Mouse (Mus musculus) forebrain, embryonic 15.5 days (tissue): ENCODE data around the gene Plxna4. TPM values are rescaled to one million over a fixed set of nuclear protein-coding genes. Genes with fewer than 3 reads are reported as not detected.

Experiments
- ATAC-seq: fragments of 200-750 bp; cut with Nextera tagmentation; replicated peaks from 2 replicates; pipeline ENCODE4 v1.8.0; 2017; ENCODE audit warnings: mild to moderate bottlenecking, moderate TSS enrichment, moderate library complexity
- H3K27ac ChIP-seq: fragments of 300-500 bp; sonication (generic); replicated peaks from 2 replicates; pipeline ENCODE4 v1.5.1; 2015; ENCODE audit warnings: mild to moderate bottlenecking, inconsistent platforms
- H3K27me3 ChIP-seq: fragments of 300-500 bp; sonication (generic); 2 replicates; pipeline ENCODE4 v1.6.1; 2015; ENCODE audit warnings: inconsistent platforms
- H3K36me3 ChIP-seq: fragments of 300-500 bp; sonication (generic); 2 replicates; pipeline ENCODE4 v1.6.1; 2015; ENCODE audit warnings: mild to moderate bottlenecking, inconsistent platforms
- H3K4me1 ChIP-seq: fragments of 300-500 bp; sonication (generic); 2 replicates; pipeline ENCODE4 v1.6.1; 2015; ENCODE audit warnings: inconsistent platforms
- H3K4me2 ChIP-seq: fragments of 300-500 bp; sonication (generic); replicated peaks from 2 replicates; pipeline ENCODE4 v1.6.1; 2015; ENCODE audit warnings: mild to moderate bottlenecking, inconsistent platforms
- H3K4me3 ChIP-seq: fragments of 300-500 bp; sonication (generic); 2 replicates; pipeline ENCODE4 v1.5.1; 2015; ENCODE audit warnings: mild to moderate bottlenecking, inconsistent platforms
- H3K9ac ChIP-seq: fragments of 300-500 bp; sonication (generic); replicated peaks from 2 replicates; pipeline ENCODE4 v1.6.1; 2015; ENCODE audit warnings: mild to moderate bottlenecking, inconsistent platforms
- H3K9me3 ChIP-seq: fragments of 300-500 bp; sonication (generic); 2 replicates; pipeline ENCODE4 v1.6.1; 2016; ENCODE audit warnings: inconsistent platforms
- WGBS: fragments of 180-500 bp; shearing (Covaris S2); methylation state at CpG from one replicate; pipeline ENCODE4 v1.1.7; 2015; ENCODE audit warnings: mixed read lengths; 5-methylcytosine and 5-hydroxymethylcytosine counted together
- polyA plus RNA-seq: library from polyadenylated mRNA; unstranded; fragments of >200 nt; fragmentation: Nextera tagmentation; extraction: Ambion mirVana; gene quantifications from 2 replicates; pipeline ENCODE4 v1.2.1, GENCODE M21; 2015

Gene Plxna4
- polyA plus RNA-seq, 1 experiment from 2014 or later, result 28.7 TPM

DNA sequence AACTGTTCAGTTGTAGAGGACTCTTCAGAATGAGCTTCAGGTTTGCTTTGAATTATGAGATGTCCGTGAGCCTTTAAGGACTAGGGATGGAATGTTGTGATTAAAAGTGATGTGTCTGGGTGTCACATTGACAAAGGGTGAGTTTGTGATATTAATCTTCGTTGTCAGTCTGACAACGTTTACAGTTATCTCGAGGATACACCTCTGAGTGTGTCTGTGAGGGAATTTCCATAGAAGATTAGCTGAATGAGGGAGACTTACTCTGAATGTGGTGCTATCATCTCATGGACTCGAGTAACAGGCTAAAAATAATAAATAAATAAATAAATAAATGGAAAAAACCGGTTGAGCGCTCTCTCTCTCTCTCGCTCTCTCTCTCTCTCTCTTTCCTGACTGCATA, 122.9 kb downstream of the Plxna4 start:
- 88% methylated on average over 8 of the region's 8 CpGs for WGBS
- Histone ChIP-seq H3K9ac (no peak overlapping the region), H3K9me3 (no peaks in the 10 kb centered on the region), H3K4me3 (no peak overlapping the region), H3K27me3 (no peaks in the 10 kb centered on the region), H3K27ac (no peak overlapping the region), H3K4me2 (no peak overlapping the region), H3K4me1 (peaks cover 25% of the 10 kb centered on the region), H3K36me3 (no peaks in the 10 kb centered on the region)
- no peak for ATAC-seq

DNA sequence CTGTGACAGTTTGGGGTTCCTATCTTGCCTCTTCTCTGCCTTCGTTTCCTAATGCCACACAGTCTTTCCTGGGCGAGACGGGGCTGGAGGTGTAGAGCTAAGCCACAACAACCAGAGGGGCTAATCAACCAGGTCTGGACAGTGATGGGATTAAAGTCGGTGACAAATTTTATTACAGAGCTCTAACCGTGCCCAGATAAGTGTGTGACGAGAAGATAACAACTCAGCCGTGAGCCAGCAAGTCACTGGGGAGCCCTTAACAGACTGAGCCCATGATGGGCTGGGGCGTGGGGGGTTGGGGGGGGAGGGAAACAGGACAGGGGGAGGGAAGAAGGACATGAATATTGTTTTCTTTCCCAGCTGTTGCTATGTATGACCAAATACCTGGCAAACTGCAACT, 123.4 kb downstream of the Plxna4 start:
- Histone ChIP-seq H3K9ac (no peak overlapping the region), H3K27me3 (no peaks in the 10 kb centered on the region), H3K4me3 (no peak overlapping the region), H3K4me1 (peaks cover 25% of the 10 kb centered on the region), H3K27ac (0 out of 2 replicates have a peak overlapping the region, but pooled peaks have one; percentile 13), H3K4me2 (no peak overlapping the region), H3K9me3 (no peaks in the 10 kb centered on the region), H3K36me3 (no peaks in the 10 kb centered on the region)
- ATAC-seq, result no peak
- WGBS, result 69% methylated on average over 8 of the region's 8 CpGs

DNA sequence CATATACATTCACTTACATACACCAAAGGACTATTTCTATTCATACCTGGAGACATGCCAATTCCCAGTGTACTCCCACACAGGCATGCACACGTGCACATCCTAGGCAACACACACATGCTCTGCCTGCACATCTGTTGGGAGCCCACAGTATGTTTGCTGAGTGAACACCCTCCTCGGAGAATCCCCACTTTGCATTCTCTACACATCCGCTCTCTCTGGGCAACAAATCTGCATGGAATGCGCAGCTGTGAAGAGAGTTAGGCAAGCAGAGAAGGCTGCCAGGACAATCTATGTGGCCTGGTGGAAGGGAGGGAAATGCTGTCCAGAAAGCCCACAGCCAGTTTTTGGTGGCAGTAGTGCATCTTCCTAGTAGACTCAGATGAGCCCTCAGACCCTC, 123.9 kb downstream of the Plxna4 start:
- no peak overlapping the region for H3K4me3 ChIP-seq
- H3K9me3 ChIP-seq, result no peaks in the 10 kb centered on the region
- 52% methylated on average over 4 of the region's 4 CpGs for WGBS
- peak; percentile 69 for ATAC-seq
- H3K9ac ChIP-seq, result no peak overlapping the region
- no peak overlapping the region for H3K27ac ChIP-seq
- no peaks in the 10 kb centered on the region for H3K27me3 ChIP-seq
- H3K36me3 ChIP-seq, result no peaks in the 10 kb centered on the region
- H3K4me2 ChIP-seq, result no peak overlapping the region
- H3K4me1 ChIP-seq, result peaks cover 25% of the 10 kb centered on the region

DNA sequence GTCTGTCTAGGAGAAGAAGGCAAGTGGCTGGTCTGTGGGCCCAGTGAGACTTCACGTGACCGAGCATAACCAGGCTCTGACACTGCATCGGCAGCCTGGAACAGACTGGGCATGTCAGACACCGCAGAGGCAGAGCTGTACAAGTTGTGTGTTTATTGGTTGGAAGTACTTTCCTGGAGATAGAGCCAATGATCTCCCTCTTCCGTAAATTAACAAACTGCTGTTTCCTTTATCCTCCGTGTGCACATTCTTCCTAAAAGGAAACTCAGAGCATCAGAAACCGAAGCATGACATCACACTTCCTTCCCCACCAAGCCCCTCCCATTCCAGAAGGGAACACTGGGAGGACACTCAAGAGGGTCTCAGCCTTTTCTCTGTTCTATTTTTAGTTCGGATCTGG, 127.6 kb downstream of the Plxna4 start:
- H3K36me3 ChIP-seq, result no peaks in the 10 kb centered on the region
- no peak overlapping the region for H3K4me3 ChIP-seq
- H3K27ac ChIP-seq, result no peak overlapping the region
- WGBS, result 91% methylated on average over 8 of the region's 8 CpGs
- peaks cover 9% of the 10 kb centered on the region for H3K4me1 ChIP-seq
- no peaks in the 10 kb centered on the region for H3K27me3 ChIP-seq
- no peak for ATAC-seq
- no peak overlapping the region for H3K4me2 ChIP-seq
- H3K9ac ChIP-seq, result no peak overlapping the region
- H3K9me3 ChIP-seq, result no peaks in the 10 kb centered on the region

DNA sequence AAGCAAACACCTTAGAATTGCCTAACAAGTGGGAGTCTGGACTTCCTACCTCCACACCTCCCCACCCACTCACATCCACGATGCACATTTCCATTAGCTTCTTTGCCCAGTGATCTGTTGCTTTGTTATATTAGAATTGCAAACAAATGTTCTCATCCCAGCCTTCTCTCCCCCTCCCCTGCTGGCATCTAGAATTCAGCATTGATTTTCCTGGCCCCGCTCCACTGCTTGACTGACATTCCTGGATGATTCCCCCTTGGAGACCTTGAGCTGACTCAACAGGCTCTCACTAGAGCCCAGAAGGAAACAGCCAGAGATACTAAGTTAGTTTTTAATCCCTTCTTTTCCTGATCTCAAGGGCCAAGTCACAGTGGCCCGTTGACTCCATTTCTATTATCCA, 131.4 kb downstream of the Plxna4 start:
- H3K4me3 ChIP-seq, result no peak overlapping the region
- H3K27me3 ChIP-seq, result no peaks in the 10 kb centered on the region
- no peak overlapping the region for H3K9ac ChIP-seq
- no peaks in the 10 kb centered on the region for H3K36me3 ChIP-seq
- no peaks in the 10 kb centered on the region for H3K4me1 ChIP-seq
- no peak overlapping the region for H3K4me2 ChIP-seq
- WGBS, result 71% methylated on average over 3 of the region's 3 CpGs
- ATAC-seq, result no peak
- H3K9me3 ChIP-seq, result no peaks in the 10 kb centered on the region
- H3K27ac ChIP-seq, result no peak overlapping the region

DNA sequence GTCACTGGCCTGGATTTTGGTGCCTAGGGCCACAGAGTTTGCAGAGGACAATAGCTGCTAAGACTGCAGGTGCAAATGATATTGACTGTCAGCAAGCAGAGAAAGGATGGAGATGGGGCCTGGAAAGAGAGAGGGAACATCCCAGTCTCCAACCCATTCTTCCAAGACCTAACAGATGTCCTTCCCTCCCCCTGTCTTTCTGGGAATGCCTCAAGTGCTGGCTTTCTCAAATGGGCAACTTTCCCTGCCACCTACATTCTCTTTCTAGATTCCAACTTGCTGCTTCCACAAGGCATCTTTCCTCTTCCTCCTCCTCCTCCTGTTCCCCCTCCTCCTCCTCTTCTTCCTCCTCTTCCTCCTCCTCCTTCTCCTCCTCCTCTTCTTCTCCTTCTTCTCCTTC, 136.1 kb downstream of the Plxna4 start:
- ATAC-seq, result no peak
- no peaks in the 10 kb centered on the region for H3K9me3 ChIP-seq
- H3K27ac ChIP-seq, result no peak overlapping the region
- 0 out of 2 replicates have a peak, but pooled peaks cover 4% of the 10 kb centered on the region for H3K4me1 ChIP-seq
- no peaks in the 10 kb centered on the region for H3K27me3 ChIP-seq
- H3K9ac ChIP-seq, result no peak overlapping the region
- no peaks in the 10 kb centered on the region for H3K36me3 ChIP-seq
- H3K4me2 ChIP-seq, result no peak overlapping the region
- no peak overlapping the region for H3K4me3 ChIP-seq

DNA sequence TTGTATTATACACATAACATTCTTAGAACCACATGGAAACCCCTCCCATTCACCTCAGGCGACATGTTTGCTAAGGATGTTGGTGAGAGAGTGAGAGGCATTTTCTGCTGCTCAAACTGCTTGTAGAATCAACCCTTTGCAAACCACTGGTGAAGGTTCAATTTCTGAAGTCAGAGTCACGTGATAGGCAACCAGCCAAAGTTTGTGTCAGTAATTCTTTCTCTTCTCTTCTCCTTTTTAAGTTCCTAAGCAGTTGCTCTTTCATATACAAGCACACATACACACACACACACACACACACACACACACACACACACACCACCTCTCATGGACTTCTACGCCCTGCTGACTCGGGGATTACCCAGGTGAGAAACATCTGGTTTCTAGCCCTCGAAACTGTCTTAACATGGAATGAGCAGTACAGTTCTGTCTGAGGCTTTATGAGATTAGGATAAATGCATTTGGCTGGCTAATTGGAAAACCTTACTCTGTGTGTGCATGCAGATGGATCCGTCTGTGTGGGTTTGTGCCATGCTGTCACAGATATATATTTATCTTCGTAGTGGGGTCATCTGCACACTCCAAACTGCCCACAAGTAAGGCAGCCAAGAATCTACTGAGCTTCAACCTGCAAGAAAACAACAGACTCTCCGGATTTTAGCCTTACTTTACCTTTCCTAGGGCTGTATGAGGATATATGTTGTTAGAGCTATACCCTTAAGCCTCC, 138.6 kb downstream of the Plxna4 start:
- Histone ChIP-seq H3K4me3 (no peak overlapping the region), H3K27ac (no peak overlapping the region), H3K36me3 (no peaks in the 10 kb centered on the region), H3K27me3 (no peaks in the 10 kb centered on the region), H3K9me3 (no peaks in the 10 kb centered on the region), H3K4me2 (no peak overlapping the region), H3K4me1 (peaks cover 14% of the 10 kb centered on the region), H3K9ac (no peak overlapping the region)
- no peak for ATAC-seq
- WGBS, result 85% methylated on average over 8 of the region's 8 CpGs

DNA sequence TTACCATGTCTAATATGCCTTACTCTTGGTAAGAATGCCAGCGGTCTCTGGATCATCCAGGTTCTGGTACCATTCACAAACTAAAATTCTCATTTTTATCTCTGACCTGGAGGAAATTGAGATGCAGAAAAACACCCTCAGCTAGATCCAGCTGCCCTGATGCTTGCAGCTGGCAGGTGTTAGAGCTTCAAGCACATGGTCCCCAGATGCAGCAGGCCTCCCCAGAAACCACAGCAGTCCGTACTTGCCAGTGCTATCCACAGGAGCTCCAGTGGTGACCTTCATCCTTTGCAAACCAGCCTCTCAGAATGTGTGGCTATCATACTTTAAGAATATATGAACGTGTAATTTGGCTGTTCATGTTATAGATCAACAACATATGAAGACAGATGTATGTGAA, 139.2 kb downstream of the Plxna4 start:
- H3K36me3 ChIP-seq, result no peaks in the 10 kb centered on the region
- H3K9ac ChIP-seq, result no peak overlapping the region
- H3K27ac ChIP-seq, result no peak overlapping the region
- no peaks in the 10 kb centered on the region for H3K27me3 ChIP-seq
- ATAC-seq, result no peak
- no peak overlapping the region for H3K4me3 ChIP-seq
- H3K4me2 ChIP-seq, result no peak overlapping the region
- peaks cover 17% of the 10 kb centered on the region for H3K4me1 ChIP-seq
- no peaks in the 10 kb centered on the region for H3K9me3 ChIP-seq
- 94% methylated on average over 3 of the region's 3 CpGs for WGBS

DNA sequence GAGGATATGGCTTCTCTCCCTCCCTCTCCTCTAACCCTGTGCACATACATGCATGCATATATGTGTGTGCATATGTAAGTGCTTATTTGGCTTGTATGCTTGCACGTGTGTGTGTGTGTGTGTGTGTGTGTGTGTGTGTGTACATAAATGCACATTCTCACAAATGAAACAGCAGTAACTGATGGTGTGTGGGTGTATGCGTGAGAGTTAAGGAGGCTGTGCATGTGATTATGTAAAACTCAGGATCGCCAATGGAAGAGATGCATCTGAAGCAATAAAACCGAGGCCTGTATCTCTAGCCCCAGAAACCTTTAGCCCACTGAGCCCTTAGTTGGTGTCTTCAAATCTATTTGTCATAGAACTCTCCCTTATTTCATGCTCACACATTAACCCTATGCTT, 141.7 kb downstream of the Plxna4 start:
- WGBS, result 83% methylated on average over 4 of the region's 4 CpGs
- Histone ChIP-seq H3K27ac (no peak overlapping the region), H3K9ac (no peak overlapping the region), H3K9me3 (no peaks in the 10 kb centered on the region), H3K27me3 (no peaks in the 10 kb centered on the region), H3K4me1 (peaks cover 17% of the 10 kb centered on the region), H3K4me2 (no peak overlapping the region), H3K4me3 (no peak overlapping the region), H3K36me3 (no peaks in the 10 kb centered on the region)
- no peak for ATAC-seq

DNA sequence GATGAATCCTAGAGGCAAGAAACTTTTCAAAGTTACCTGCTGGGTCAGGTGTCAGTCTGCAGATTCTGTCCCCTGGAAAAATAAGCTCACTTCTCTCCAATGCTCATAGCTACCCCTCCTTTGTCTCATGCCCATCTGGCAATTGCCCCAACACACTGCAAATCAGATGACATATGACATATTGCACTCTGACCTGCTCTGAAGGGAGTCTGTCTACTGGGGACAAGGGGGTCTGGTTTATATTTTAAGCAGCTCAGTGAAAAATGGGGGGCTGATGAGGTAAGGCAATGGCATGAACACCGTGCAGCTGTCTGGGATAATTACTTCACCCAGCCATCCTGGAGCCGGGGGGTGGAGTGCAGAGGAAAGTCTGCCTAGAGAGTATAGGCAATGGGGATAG, 142.7 kb downstream of the Plxna4 start:
- H3K27me3 ChIP-seq, result no peaks in the 10 kb centered on the region
- 70% methylated on average over 2 of the region's 2 CpGs for WGBS
- no peaks in the 10 kb centered on the region for H3K9me3 ChIP-seq
- H3K9ac ChIP-seq, result no peak overlapping the region
- no peak overlapping the region for H3K27ac ChIP-seq
- no peaks in the 10 kb centered on the region for H3K36me3 ChIP-seq
- no peak for ATAC-seq
- H3K4me2 ChIP-seq, result no peak overlapping the region
- H3K4me3 ChIP-seq, result no peak overlapping the region
- peaks cover 16% of the 10 kb centered on the region for H3K4me1 ChIP-seq

DNA sequence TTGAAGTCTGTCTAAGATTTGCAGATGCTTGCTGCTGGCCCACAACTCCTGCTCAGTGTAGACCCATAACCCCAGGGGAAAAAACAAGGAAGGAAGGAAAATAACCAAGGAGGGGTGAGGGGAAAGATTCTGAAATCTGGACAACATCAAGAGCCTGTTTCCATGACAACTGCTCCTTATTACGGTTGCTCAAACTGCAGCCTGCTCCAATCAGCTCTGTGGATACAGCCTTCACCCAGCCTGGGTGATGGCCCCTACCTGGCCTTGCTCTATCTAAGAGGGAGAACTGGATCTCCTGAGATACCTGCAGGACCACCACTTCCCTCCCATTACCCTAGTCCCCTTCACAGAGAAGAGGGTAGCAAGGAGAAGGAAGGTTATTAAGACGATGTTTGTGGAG, 143.6 kb downstream of the Plxna4 start:
- Histone ChIP-seq H3K27ac (no peak overlapping the region), H3K9ac (no peak overlapping the region), H3K4me3 (no peak overlapping the region), H3K9me3 (no peaks in the 10 kb centered on the region), H3K4me2 (no peak overlapping the region), H3K4me1 (peaks cover 13% of the 10 kb centered on the region), H3K36me3 (no peaks in the 10 kb centered on the region), H3K27me3 (no peaks in the 10 kb centered on the region)
- no peak; the same call in 1 of the 2 replicates for ATAC-seq
- 65% methylated on average over 2 of the region's 2 CpGs for WGBS

DNA sequence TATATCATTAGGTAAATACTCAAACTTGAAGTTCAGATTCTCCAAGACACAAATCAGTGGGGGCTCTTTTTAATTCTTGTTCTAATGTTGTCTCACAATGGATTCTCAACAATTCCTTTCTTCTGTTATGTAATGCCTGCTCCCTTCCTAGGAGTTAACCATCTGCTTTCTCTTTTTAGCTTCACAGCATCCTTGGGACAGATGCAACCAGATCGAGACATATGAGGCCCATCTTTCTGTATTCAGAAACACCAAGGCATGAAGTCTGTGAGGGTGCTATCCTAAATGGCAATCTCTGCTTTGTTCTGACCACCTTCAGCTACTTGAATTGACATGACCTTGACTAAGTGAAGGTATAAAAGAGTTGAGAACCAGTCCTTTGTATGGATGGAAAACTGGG, 144.3 kb downstream of the Plxna4 start:
- Histone ChIP-seq H3K4me2 (no peak overlapping the region), H3K9ac (no peak overlapping the region), H3K27me3 (no peaks in the 10 kb centered on the region), H3K4me1 (peaks cover 13% of the 10 kb centered on the region), H3K9me3 (no peaks in the 10 kb centered on the region), H3K36me3 (no peaks in the 10 kb centered on the region), H3K4me3 (no peak overlapping the region), H3K27ac (no peak overlapping the region)
- no peak for ATAC-seq
- 62% methylated on average over 1 of the region's 1 CpGs for WGBS

DNA sequence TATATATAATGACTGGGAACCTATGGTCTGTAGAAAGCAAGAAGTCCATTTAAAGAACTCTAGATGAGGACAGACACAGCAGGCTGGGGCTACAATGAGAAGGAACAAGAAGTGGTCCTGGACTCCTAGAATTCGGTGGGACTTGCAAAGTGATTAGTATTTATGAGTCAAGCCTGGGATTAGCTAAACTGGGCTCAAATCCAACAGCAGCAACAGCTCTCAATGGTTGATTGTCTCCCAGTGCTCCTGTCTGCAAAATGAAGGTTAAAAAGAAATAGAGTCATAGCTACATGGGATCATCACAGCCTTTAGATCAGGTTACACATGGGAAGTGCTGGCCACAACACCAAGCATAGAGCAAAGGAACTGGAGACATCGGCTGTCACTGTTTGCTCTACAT, 148.6 kb downstream of the Plxna4 start:
- WGBS, result 51% methylated on average over 2 of the region's 2 CpGs
- H3K9ac ChIP-seq, result no peak overlapping the region
- H3K4me3 ChIP-seq, result no peak overlapping the region
- peaks cover 9% of the 10 kb centered on the region for H3K4me1 ChIP-seq
- no peaks in the 10 kb centered on the region for H3K27me3 ChIP-seq
- H3K27ac ChIP-seq, result no peak overlapping the region
- no peaks in the 10 kb centered on the region for H3K36me3 ChIP-seq
- no peak overlapping the region for H3K4me2 ChIP-seq
- H3K9me3 ChIP-seq, result no peaks in the 10 kb centered on the region
- no peak for ATAC-seq
